Mouse (Mus musculus) testis, postnatal 14 days (tissue): ENCODE measurements around the gene Smarcal1.

Source experiments
- DNase-seq: peaks from one replicate; pipeline ENCODE4 v3.0.0; 2021; ENCODE audit warnings: low spot score

The Smarcal1 gene

GRCm38 (mm10) chr1:72582947-72583731, at the start of gene Smarcal1:
Gene Smarcal1 (plus strand): TSS chr1:72583251.
- peak; percentile 93 for DNase-seq

GRCm38 (mm10) chr1:72533439-72533838, 49.6 kb upstream of the Smarcal1 start:
- DNase-seq, result no peak

- DNase-seq, result no peak
Observed at GRCm38 (mm10) chr1:72535725-72536571, 47.1 kb upstream of the Smarcal1 start.

GRCm38 (mm10) chr1:72536611-72537351, 46.3 kb upstream of the Smarcal1 start, which contains the start of gene March4:
Gene March4 (minus strand): TSS chr1:72536930.
- DNase-seq, result peak; percentile 74

GRCm38 (mm10) chr1:72538266-72538665, 44.8 kb upstream of the Smarcal1 start:
- DNase-seq, result no peak

GRCm38 (mm10) chr1:72550317-72550716, 32.7 kb upstream of the Smarcal1 start:
- DNase-seq, result no peak

GRCm38 (mm10) chr1:72556471-72556870, 26.6 kb upstream of the Smarcal1 start:
- no peak for DNase-seq

GRCm38 (mm10) chr1:72558625-72559024, 24.4 kb upstream of the Smarcal1 start:
- DNase-seq, result no peak

- DNase-seq, result no peak
Observed at GRCm38 (mm10) chr1:72564334-72564962, 18.6 kb upstream of the Smarcal1 start.

GRCm38 (mm10) chr1:72567056-72567455, 16.0 kb upstream of the Smarcal1 start:
- no peak for DNase-seq

GRCm38 (mm10) chr1:72568725-72569124, 14.3 kb upstream of the Smarcal1 start:
- no peak for DNase-seq

- DNase-seq, result no peak
Observed at GRCm38 (mm10) chr1:72574047-72574446, 9.0 kb upstream of the Smarcal1 start.

- DNase-seq, result no peak
Observed at GRCm38 (mm10) chr1:72574608-72575007, 8.4 kb upstream of the Smarcal1 start.

GRCm38 (mm10) chr1:72575121-72575520, 7.9 kb upstream of the Smarcal1 start:
- DNase-seq, result no peak

- DNase-seq, result no peak
Observed at GRCm38 (mm10) chr1:72577481-72577922, 5.5 kb upstream of the Smarcal1 start.

GRCm38 (mm10) chr1:72578351-72578750, 4.7 kb upstream of the Smarcal1 start:
- no peak for DNase-seq

- no peak for DNase-seq
Observed at GRCm38 (mm10) chr1:72578806-72579205, 4.2 kb upstream of the Smarcal1 start.

- no peak for DNase-seq
Observed at GRCm38 (mm10) chr1:72583906-72584305, 855 bp downstream of the Smarcal1 start.

- DNase-seq, result no peak
Observed at GRCm38 (mm10) chr1:72585971-72586875, 3.2 kb downstream of the Smarcal1 start.

- DNase-seq, result no peak
Observed at GRCm38 (mm10) chr1:72587532-72587931, 4.5 kb downstream of the Smarcal1 start.

GRCm38 (mm10) chr1:72588763-72589162, 5.7 kb downstream of the Smarcal1 start:
- no peak for DNase-seq
